Comparison of ENCODE assay signal across 9 mouse cellular contexts in the genomic region with DNA sequence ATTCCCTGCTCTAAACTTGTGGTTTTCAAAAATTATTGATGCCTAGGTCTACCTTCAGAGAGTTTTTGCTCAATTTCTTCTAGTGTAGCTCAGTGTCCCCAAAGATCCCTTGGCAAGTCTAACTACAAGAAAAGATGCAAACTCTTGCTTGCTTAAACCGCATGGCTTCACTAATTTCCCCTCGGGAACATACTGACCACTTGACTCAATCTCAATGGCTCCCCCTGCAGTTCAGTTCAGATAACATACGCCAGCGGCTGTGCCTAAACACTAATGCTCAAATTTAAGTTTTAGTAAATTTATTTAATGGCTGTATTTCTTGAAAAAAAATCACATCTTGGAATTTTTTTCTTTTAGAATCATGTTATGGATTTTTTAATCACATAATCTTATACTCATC. TPM values are rescaled to one million over a fixed set of nuclear protein-coding genes. Genes with fewer than 3 reads are reported as not detected.
DNase-seq lines count a peak whose midpoint lies in the region; ATAC-seq lines count a peak whose summit lies in the region.
"Had no signal": no experiment of that assay in that cellular context is flagged by ENCODE, and none has a peak within 500 bp of the region (broad histone marks: within the 10 kb centered on the region; RNA-seq: fewer than 3 reads in every experiment).

No protein-coding gene starts in this region.

- no peak for ATAC-seq in activated CD4-positive, CD25-positive, alpha-beta regulatory T cell, adult 4 months

- peak; percentile 3 for DNase-seq in ovary, adult 18-20 months (ENCODE audit: low spot score)
- no peak for DNase-seq in ovary, postnatal 10 days (ENCODE audit: low spot score)
- DNase-seq in adipocyte (ENCODE audit: low spot score): peak; percentile 13
- peak; percentile 66 for DNase-seq in cerebellum, adult 9-10 months
- peak; percentile 9 for DNase-seq in gastrocnemius, postnatal 25 days
- DNase-seq in layer of hippocampus, adult 11-12 months (ENCODE audit: low spot score): peak; percentile 69
- peak; percentile 55 for DNase-seq in mesoderm, embryonic 11.5 days (ENCODE audit: low read depth, low spot score)
- DNase-seq: liver, embryonic 13.5 days had no signal

RNA-seq across cellular contexts. Expression of a gene that starts 49.2 kb away (rescaled TPM):
- total RNA-seq in gastrocnemius, postnatal 25 days (2021): 10 to 100 TPM; 14.8 to 17.3 TPM
- under 1 TPM in 1 of 2 experiments, not detected in 1; 0.03 TPM for polyA plus RNA-seq in activated CD4-positive, CD25-positive, alpha-beta regulatory T cell, adult 4 months (2017; shearing (Covaris generic))
